Mouse (Mus musculus): ENCODE data around the gene Rell1. TPM values are rescaled to one million over a fixed set of nuclear protein-coding genes. Genes with fewer than 3 reads are reported as not detected.

Rell1 gene
- polyA plus RNA-seq, 1 experiment = 10.5 TPM

- H3K4me3 ChIP-seq (replicated peaks; ENCODE audit: insufficient read depth, low read depth, low read length) = no peak overlapping the region
- no peak overlapping the region for H3K27ac ChIP-seq (ENCODE audit: insufficient read depth, low read length)
- H3K27me3 ChIP-seq (ENCODE audit: control insufficient read depth, insufficient read depth, low read length) = no peaks in the 10 kb centered on the region
- H3K4me1 ChIP-seq (ENCODE audit: control insufficient read depth, insufficient read depth, low read length) = peaks cover 6% of the 10 kb centered on the region
- DNase-seq = no peak
- WGBS = 85% methylated on average over 4 of the region's 4 CpGs
- TF ChIP-seq CTCF (IDR thresholded peaks at IDR 0.05; ENCODE audit: borderline replicate concordance, insufficient read depth, low read depth, low read length) (no peak), POLR2A (IDR thresholded peaks at IDR 0.05; ENCODE audit: borderline replicate concordance, insufficient read depth, low read length) (no peak)
Observed at GRCm38 (mm10) chr5:63930824-63931358, 37.8 kb downstream of the Rell1 start.

GRCm38 (mm10) chr5:63925035-63925628 is 43.6 kb downstream of the Rell1 start:
- WGBS = 94% methylated on average over 14 of the region's 14 CpGs

GRCm38 (mm10) chr5:63923305-63924025 is 45.2 kb downstream of the Rell1 start:
- Histone ChIP-seq H3K4me1 (ENCODE audit: control insufficient read depth, insufficient read depth, low read length) (no peaks in the 10 kb centered on the region), H3K27me3 (ENCODE audit: control insufficient read depth, insufficient read depth, low read length) (no peaks in the 10 kb centered on the region), H3K4me3 (replicated peaks; ENCODE audit: insufficient read depth, low read depth, low read length) (no peak overlapping the region), H3K27ac (ENCODE audit: insufficient read depth, low read length) (no peak overlapping the region)
- DNase-seq = no peak
- no peak for TF ChIP-seq POLR2A (IDR thresholded peaks at IDR 0.05; ENCODE audit: borderline replicate concordance, insufficient read depth, low read length)
- TF ChIP-seq CTCF (IDR thresholded peaks at IDR 0.05; ENCODE audit: borderline replicate concordance, insufficient read depth, low read depth, low read length) = no peak
- 88% methylated on average over 13 of the region's 13 CpGs for WGBS

More at GRCm38 (mm10) chr5:63925035-63925628, 43.6 kb downstream of the Rell1 start:
- Histone ChIP-seq H3K4me1 (ENCODE audit: control insufficient read depth, insufficient read depth, low read length) (no peaks in the 10 kb centered on the region), H3K27ac (ENCODE audit: insufficient read depth, low read length) (no peak overlapping the region), H3K27me3 (ENCODE audit: control insufficient read depth, insufficient read depth, low read length) (no peaks in the 10 kb centered on the region), H3K4me3 (replicated peaks; ENCODE audit: insufficient read depth, low read depth, low read length) (no peak overlapping the region)
- DNase-seq = no peak
- TF ChIP-seq CTCF (IDR thresholded peaks at IDR 0.05; ENCODE audit: borderline replicate concordance, insufficient read depth, low read depth, low read length) (no peak), POLR2A (IDR thresholded peaks at IDR 0.05; ENCODE audit: borderline replicate concordance, insufficient read depth, low read length) (no peak)

GRCm38 (mm10) chr5:63918201-63918600 is 50.5 kb downstream of the Rell1 start:
- Histone ChIP-seq H3K27ac (ENCODE audit: insufficient read depth, low read length) (no peak overlapping the region), H3K27me3 (ENCODE audit: control insufficient read depth, insufficient read depth, low read length) (no peaks in the 10 kb centered on the region), H3K4me3 (replicated peaks; ENCODE audit: insufficient read depth, low read depth, low read length) (no peak overlapping the region), H3K4me1 (ENCODE audit: control insufficient read depth, insufficient read depth, low read length) (peaks cover 3% of the 10 kb centered on the region)
- no peak for DNase-seq
- 92% methylated on average over 4 of the region's 4 CpGs for WGBS
- TF ChIP-seq POLR2A (IDR thresholded peaks at IDR 0.05; ENCODE audit: borderline replicate concordance, insufficient read depth, low read length) = no peak

- no peak overlapping the region for H3K27ac ChIP-seq (ENCODE audit: insufficient read depth, low read length)
- TF ChIP-seq POLR2A (IDR thresholded peaks at IDR 0.05; ENCODE audit: borderline replicate concordance, insufficient read depth, low read length) (no peak), CTCF (IDR thresholded peaks at IDR 0.05; ENCODE audit: borderline replicate concordance, insufficient read depth, low read depth, low read length) (no peak)
- no peaks in the 10 kb centered on the region for H3K27me3 ChIP-seq (ENCODE audit: control insufficient read depth, insufficient read depth, low read length)
- peaks cover 3% of the 10 kb centered on the region for H3K4me1 ChIP-seq (ENCODE audit: control insufficient read depth, insufficient read depth, low read length)
- peak; percentile 44 to 55 for DNase-seq
- no peak overlapping the region for H3K4me3 ChIP-seq (replicated peaks; ENCODE audit: insufficient read depth, low read depth, low read length)
- 44% methylated on average over 10 of the region's 10 CpGs for WGBS
Observed at GRCm38 (mm10) chr5:63916457-63917139, 52.1 kb downstream of the Rell1 start.

- no peak for TF ChIP-seq POLR2A (IDR thresholded peaks at IDR 0.05; ENCODE audit: borderline replicate concordance, insufficient read depth, low read length)
- TF ChIP-seq CTCF (IDR thresholded peaks at IDR 0.05; ENCODE audit: borderline replicate concordance, insufficient read depth, low read depth, low read length) = no peak
- Histone ChIP-seq H3K4me3 (replicated peaks; ENCODE audit: insufficient read depth, low read depth, low read length) (no peak overlapping the region), H3K4me1 (ENCODE audit: control insufficient read depth, insufficient read depth, low read length) (peaks cover 3% of the 10 kb centered on the region), H3K27me3 (ENCODE audit: control insufficient read depth, insufficient read depth, low read length) (no peaks in the 10 kb centered on the region), H3K27ac (ENCODE audit: insufficient read depth, low read length) (no peak overlapping the region)
- no peak for DNase-seq
- 93% methylated on average over 1 of the region's 1 CpGs for WGBS
Observed at GRCm38 (mm10) chr5:63914896-63915295, 53.8 kb downstream of the Rell1 start.

- Histone ChIP-seq H3K27ac (ENCODE audit: insufficient read depth, low read length) (no peak overlapping the region), H3K27me3 (ENCODE audit: control insufficient read depth, insufficient read depth, low read length) (no peaks in the 10 kb centered on the region), H3K4me3 (replicated peaks; ENCODE audit: insufficient read depth, low read depth, low read length) (no peak overlapping the region), H3K4me1 (ENCODE audit: control insufficient read depth, insufficient read depth, low read length) (no peaks in the 10 kb centered on the region)
- TF ChIP-seq CTCF (IDR thresholded peaks at IDR 0.05; ENCODE audit: borderline replicate concordance, insufficient read depth, low read depth, low read length) (no peak), POLR2A (IDR thresholded peaks at IDR 0.05; ENCODE audit: borderline replicate concordance, insufficient read depth, low read length) (no peak)
- no peak for DNase-seq
- WGBS = 95% methylated on average over 10 of the region's 10 CpGs
Observed at GRCm38 (mm10) chr5:63910171-63910960, 58.3 kb downstream of the Rell1 start.

All from cerebellum, adult 2 months (tissue).